Mouse (Mus musculus) heart, adult 2 months (tissue): ENCODE data around the gene Clip2. TPM values are rescaled to one million over a fixed set of nuclear protein-coding genes. Genes with fewer than 3 reads are reported as not detected.

ENCODE experiments used
- DNase-seq, 2 experiments: peaks; one replicate each; pipeline ENCODE4 v3.0.0; 2021
- H3K27ac ChIP-seq: fragments of 200-600 bp; 2 replicates; pipeline ENCODE4 v1.8.1; 2022
- H3K27me3 ChIP-seq: fragments of 200-500 bp; 2 replicates; pipeline ENCODE4 v1.6.1; 2012; ENCODE audit warnings: mild to moderate bottlenecking, low read length, inconsistent platforms, mixed read lengths; ENCODE audit not compliant: control insufficient read depth, insufficient read depth
- H3K36me3 ChIP-seq: fragments of 200-500 bp; 2 replicates; pipeline ENCODE4 v1.6.1; 2012; ENCODE audit warnings: low read length, inconsistent platforms; ENCODE audit not compliant: control insufficient read depth, insufficient read depth
- H3K4me1 ChIP-seq: fragments of 200-500 bp; 2 replicates; pipeline ENCODE4 v1.6.1; 2011; ENCODE audit warnings: low read length; ENCODE audit not compliant: control insufficient read depth, insufficient read depth
- H3K4me3 ChIP-seq: fragments of 200-600 bp; 2 replicates; pipeline ENCODE4 v1.8.1; 2022
- H3K79me2 ChIP-seq: fragments of 200-500 bp; replicated peaks from 2 replicates; pipeline ENCODE4 v1.6.1; 2012; ENCODE audit warnings: mild to moderate bottlenecking, inconsistent platforms, low read length, moderate library complexity, mixed read lengths; ENCODE audit not compliant: control insufficient read depth, insufficient read depth
- H3K9ac ChIP-seq: fragments of 200-500 bp; 2 replicates; pipeline ENCODE4 v1.6.1; 2012; ENCODE audit warnings: low read depth, mild to moderate bottlenecking, control low read depth, inconsistent platforms, low read length, mixed read lengths
- CTCF ChIP-seq: fragments of 200-600 bp; IDR thresholded peaks from 2 replicates; pipeline ENCODE4 v1.8.1; 2022; ENCODE audit warnings: antibody characterized with exemption, mild to moderate bottlenecking, moderate library complexity
- EP300 ChIP-seq: fragments of 200-500 bp; IDR thresholded peaks from 2 replicates; pipeline ENCODE4 v1.6.1; 2011; ENCODE audit warnings: low read depth, low read length, control low read depth; ENCODE audit not compliant: insufficient read depth
- POLR2A ChIP-seq: fragments of 200-500 bp; IDR thresholded peaks from 2 replicates; pipeline ENCODE4 v1.6.1; 2011; ENCODE audit warnings: mild to moderate bottlenecking, low read depth, low read length, control low read depth; ENCODE audit not compliant: insufficient read depth
- WGBS: fragments of 180-500 bp; shearing (Covaris S2); methylation state at CpG from one replicate; pipeline ENCODE4 v1.1.7; 2018; 5-methylcytosine and 5-hydroxymethylcytosine counted together
- intact Hi-C: fragments of 180-260 bp; cut with DNase I; formaldehyde crosslinking; loops from one replicate; pipeline ENCODE4 v1.15.1; 2025
- polyA plus RNA-seq: library from polyadenylated mRNA; depleted of rRNA; stranded (reverse); fragments of >200 nt; gene quantifications from 2 replicates; pipeline ENCODE4 v1.2.3, GENCODE M21; 2012
- total RNA-seq, 2 experiments: library from RNA; stranded (reverse); gene quantifications; 2 replicates each; pipeline ENCODE4 v1.2.3; 2021

Gene Clip2
- total and polyA plus RNA-seq, 3 experiments = 6.2 to 8.0 (median 7.0) TPM

- TF ChIP-seq EP300 = no peak
- no peak overlapping the region for H3K27ac ChIP-seq
- no peak for DNase-seq
- H3K4me1 ChIP-seq = peaks cover 8% of the 10 kb centered on the region
- intact Hi-C loops = loop anchor here (2.0 to 5.0 kb wide), 2 partner anchors 33 to 43 kb away; partner anchors contain the start of gene Rfc2
- H3K9ac ChIP-seq = no peak overlapping the region
- H3K27me3 ChIP-seq = no peaks in the 10 kb centered on the region
- no peaks in the 10 kb centered on the region for H3K79me2 ChIP-seq
- 89% methylated on average over 3 of the region's 3 CpGs for WGBS
- no peaks in the 10 kb centered on the region for H3K36me3 ChIP-seq
- no peak overlapping the region for H3K4me3 ChIP-seq
These were observed 2.5 kb downstream of the Clip2 start for GRCm38 (mm10) chr5:134549640-134550168.

- Histone ChIP-seq H3K9ac (no peak overlapping the region), H3K27me3 (no peaks in the 10 kb centered on the region), H3K4me3 (no peak overlapping the region), H3K4me1 (peaks cover 15% of the 10 kb centered on the region), H3K79me2 (no peaks in the 10 kb centered on the region), H3K27ac (no peak overlapping the region), H3K36me3 (no peaks in the 10 kb centered on the region)
- intact Hi-C loops = loop anchor here (5.0 kb wide), 1 partner anchor 34 kb away; the partner anchor contains the start of gene Rfc2
- 46% methylated on average over 5 of the region's 5 CpGs for WGBS
- DNase-seq = no peak
- no peak for TF ChIP-seq EP300
- TF ChIP-seq CTCF = no peak
- TF ChIP-seq POLR2A = no peak
These were observed 3.9 kb downstream of the Clip2 start for GRCm38 (mm10) chr5:134548306-134548705.

GRCm38 (mm10) chr5:134546790-134547189 is 5.4 kb downstream of the Clip2 start:
- intact Hi-C loops = loop anchor here (5.0 kb wide), 1 partner anchor 36 kb away; the partner anchor contains the start of gene Rfc2
- Histone ChIP-seq H3K4me1 (peaks cover 15% of the 10 kb centered on the region), H3K27ac (no peak overlapping the region), H3K27me3 (no peaks in the 10 kb centered on the region), H3K4me3 (no peak overlapping the region), H3K79me2 (no peaks in the 10 kb centered on the region), H3K36me3 (no peaks in the 10 kb centered on the region), H3K9ac (no peak overlapping the region)
- DNase-seq = no peak
- WGBS = 64% methylated on average over 7 of the region's 7 CpGs
- TF ChIP-seq CTCF = no peak
- no peak for TF ChIP-seq POLR2A
- TF ChIP-seq EP300 = no peak

- intact Hi-C loops = loop anchor here (5.0 kb wide), 1 partner anchor 37 kb away; the partner anchor contains the start of gene Rfc2
- 55% methylated on average over 3 of the region's 3 CpGs for WGBS
These were observed 7.0 kb downstream of the Clip2 start for GRCm38 (mm10) chr5:134545242-134545629.

GRCm38 (mm10) chr5:134544516-134545241 is 7.6 kb downstream of the Clip2 start:
- H3K4me1 ChIP-seq = peaks cover 29% of the 10 kb centered on the region
- peak; percentile 48 to 52 for DNase-seq
- 31% methylated on average over 19 of the region's 19 CpGs for WGBS
- no peak overlapping the region for H3K9ac ChIP-seq
- no peaks in the 10 kb centered on the region for H3K79me2 ChIP-seq
- TF ChIP-seq EP300 = no peak
- TF ChIP-seq POLR2A = no peak
- TF ChIP-seq CTCF = no peak
- H3K27ac ChIP-seq = peak overlapping the region; percentile 41
- intact Hi-C loops = loop anchor here (5.0 kb wide), 2 partner anchors 38 to 52 kb away; partner anchors contain the start of gene Rfc2
- no peak overlapping the region for H3K4me3 ChIP-seq
- no peaks in the 10 kb centered on the region; the same call in 1 of the 2 replicates for H3K36me3 ChIP-seq
- no peaks in the 10 kb centered on the region for H3K27me3 ChIP-seq

More at GRCm38 (mm10) chr5:134545242-134545629, 7.0 kb downstream of the Clip2 start:
- DNase-seq = no peak
- Histone ChIP-seq H3K4me3 (no peak overlapping the region), H3K27ac (no peak overlapping the region), H3K9ac (no peak overlapping the region), H3K4me1 (peaks cover 27% of the 10 kb centered on the region), H3K27me3 (no peaks in the 10 kb centered on the region), H3K36me3 (no peaks in the 10 kb centered on the region; the same call in 1 of the 2 replicates), H3K79me2 (no peaks in the 10 kb centered on the region)
- TF ChIP-seq POLR2A (no peak), EP300 (no peak), CTCF (peak; percentile 58)

GRCm38 (mm10) chr5:134541640-134542039 is 10.6 kb downstream of the Clip2 start:
- peak; percentile 78; the same call in 1 of the 2 replicates for TF ChIP-seq EP300
- no peak for TF ChIP-seq POLR2A
- no peak for TF ChIP-seq CTCF
- no peak overlapping the region for H3K9ac ChIP-seq
- H3K4me1 ChIP-seq = peaks cover 29% of the 10 kb centered on the region
- no peaks in the 10 kb centered on the region; the same call in 1 of the 2 replicates for H3K79me2 ChIP-seq
- H3K4me3 ChIP-seq = no peak overlapping the region
- intact Hi-C loops = loop anchor here (5.0 kb wide), 1 partner anchor 49 kb away; no protein-coding TSS in a partner anchor
- no peaks in the 10 kb centered on the region for H3K27me3 ChIP-seq
- peak; percentile 85 to 89 for DNase-seq
- peak overlapping the region; percentile 64 for H3K27ac ChIP-seq
- WGBS = 13% methylated on average over 7 of the region's 7 CpGs
- H3K36me3 ChIP-seq = no peaks in the 10 kb centered on the region; the same call in 1 of the 2 replicates
